Mouse (Mus musculus) midbrain, embryonic 13.5 days (tissue): ENCODE results near the gene Gm10392. TPM values are rescaled to one million over a fixed set of nuclear protein-coding genes. Genes with fewer than 3 reads are reported as not detected.

ENCODE experiments used
- polyA plus RNA-seq: library from polyadenylated mRNA; unstranded; fragments of >200 nt; fragmentation: Nextera tagmentation; extraction: Ambion mirVana; gene quantifications from 2 replicates; pipeline ENCODE4 v1.2.1, GENCODE M21; 2015

Gene Gm10392
- polyA plus RNA-seq, 1 experiment from 2014 or later, result 0.12 TPM

Other genes starting within 250 kb of the Gm10392 start
- gene Coro6, start 56.8 kb downstream of the Gm10392 start, polyA plus RNA-seq, result 0.06 TPM in 1 of 2 replicates, not detected in the other
- 20.8 and 27.6 TPM in 2 replicates for gene Ankrd13b, start 29.5 kb downstream of the Gm10392 start, polyA plus RNA-seq
- 13.6 and 14.9 TPM in 2 replicates for gene Git1, start 25.6 kb downstream of the Gm10392 start, polyA plus RNA-seq
- gene Abhd15, start 4.1 kb downstream of the Gm10392 start, polyA plus RNA-seq, result 2.4 and 2.6 TPM in 2 replicates
- 16.2 and 16.3 TPM in 2 replicates for gene Trp53i13, start 3.2 kb downstream of the Gm10392 start, polyA plus RNA-seq
- gene Taok1, start 88.6 kb upstream of the Gm10392 start, polyA plus RNA-seq, result 23.9 and 27.1 TPM in 2 replicates
- gene Nufip2, start 167.0 kb upstream of the Gm10392 start, polyA plus RNA-seq, result 3.8 and 4.9 TPM in 2 replicates
- gene Cryba1, start 206.1 kb upstream of the Gm10392 start, polyA plus RNA-seq, result 1.2 and 1.4 TPM in 2 replicates
- 53.2 and 54.4 TPM in 2 replicates for gene Myo18a, start 244.0 kb upstream of the Gm10392 start, polyA plus RNA-seq